Comparison of ENCODE assay signal across 11 mouse cellular contexts in the genomic region with DNA sequence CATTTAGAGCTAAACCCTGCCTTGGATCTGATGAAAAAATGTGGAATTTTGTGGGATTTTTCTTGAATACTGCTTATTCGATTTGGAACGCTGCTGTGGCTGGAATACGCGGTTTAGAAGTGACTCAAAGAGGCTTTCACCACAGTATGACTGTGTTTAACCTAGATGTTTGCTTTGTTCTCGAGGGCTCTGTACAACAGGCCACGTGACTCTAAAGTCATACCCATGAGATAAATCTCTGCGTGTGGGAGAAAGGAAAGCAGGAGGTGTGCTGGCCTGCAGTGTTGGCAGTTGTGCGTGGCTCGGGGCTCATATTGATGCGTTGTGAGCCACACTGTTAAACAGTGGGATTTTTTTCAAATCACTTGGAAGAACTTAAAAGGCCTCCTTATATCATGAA. TPM values are rescaled to one million over a fixed set of nuclear protein-coding genes. Genes with fewer than 3 reads are reported as not detected.
A peak's percentile ranks its signal among the peaks of the same experiment; 100 is the strongest.
DNase-seq lines count a peak whose midpoint lies in the region; ATAC-seq lines count a peak whose summit lies in the region.
"Had no signal": no experiment of that assay in that cellular context is flagged by ENCODE, and none has a peak within 500 bp of the region (broad histone marks: within the 10 kb centered on the region; RNA-seq: fewer than 3 reads in every experiment).

No protein-coding gene starts in this region.

- H3K4me3 ChIP-seq in liver, embryonic 12.5 days, result no peak overlapping the region
- H3K4me3 ChIP-seq in liver, embryonic 15.5 days (replicated peaks), result no peak overlapping the region
- no peak overlapping the region for H3K4me3 ChIP-seq in stomach, embryonic 16.5 days (replicated peaks; ENCODE audit: low read length)

- DNase-seq in adrenal gland, adult 2 months, result peak; percentile 67
- no peak for DNase-seq in adrenal gland, postnatal 4 days (ENCODE audit: low spot score in 2 of 2)
- DNase-seq in liver, result no peak
- no peak for DNase-seq in left cerebral cortex, adult 8-10 months (ENCODE audit: low spot score in 2 of 2)
- no peak for DNase-seq in gastrocnemius, postnatal 25 days

- peak; percentile 32; the same call in 1 of the 2 replicates for ATAC-seq in liver, embryonic 12.5 days
- ATAC-seq in liver, embryonic 15.5 days (ENCODE audit: insufficient read depth), result peak; percentile 70; the same call in 1 of the 2 replicates
- peak; percentile 88 for ATAC-seq in stomach, embryonic 16.5 days (ENCODE audit: insufficient read depth, low FRiP score)
- ATAC-seq: activated CD4-positive, CD25-positive, alpha-beta regulatory T cell, adult 4 months; forebrain, embryonic 16.5 days; hindbrain, postnatal 0 days had no signal

- no peaks in the 10 kb centered on the region for H3K27me3 ChIP-seq in liver, embryonic 12.5 days (replicated peaks)
- H3K27me3 ChIP-seq in liver, embryonic 15.5 days, result no peaks in the 10 kb centered on the region
- no peaks in the 10 kb centered on the region for H3K27me3 ChIP-seq in stomach, embryonic 16.5 days (ENCODE audit: control insufficient read depth, insufficient read depth, low read length)

- no peak overlapping the region for H3K9ac ChIP-seq in liver, embryonic 12.5 days
- no peak overlapping the region for H3K9ac ChIP-seq in liver, embryonic 15.5 days
- H3K9ac ChIP-seq in stomach, embryonic 16.5 days (ENCODE audit: low read length), result no peak overlapping the region

- 71% methylated on average over 10 of the region's 10 CpGs for WGBS in liver, embryonic 12.5 days (ENCODE audit: insufficient replicate concordance)
- WGBS in liver, embryonic 15.5 days (ENCODE audit: insufficient replicate concordance), result 62% methylated on average over 10 of the region's 10 CpGs
- WGBS in stomach, embryonic 16.5 days, result 45% methylated on average over 10 of the region's 10 CpGs

- H3K4me1 ChIP-seq in liver, embryonic 12.5 days, result 0 out of 2 replicates have a peak, but pooled peaks cover 2% of the 10 kb centered on the region
- H3K4me1 ChIP-seq in liver, embryonic 15.5 days (replicated peaks), result 0 out of 2 replicates have a peak, but pooled peaks cover 7% of the 10 kb centered on the region
- peaks cover 12% of the 10 kb centered on the region for H3K4me1 ChIP-seq in stomach, embryonic 16.5 days (ENCODE audit: control insufficient read depth, insufficient read depth, low read length)

- no peak overlapping the region for H3K27ac ChIP-seq in liver, embryonic 12.5 days
- peak overlapping the region; percentile 45; the same call in 1 of the 2 replicates for H3K27ac ChIP-seq in liver, embryonic 15.5 days (replicated peaks)
- peak overlapping the region; percentile 75 for H3K27ac ChIP-seq in stomach, embryonic 16.5 days (ENCODE audit: low read length)
- H3K27ac ChIP-seq: hindbrain, postnatal 0 days had no signal

- no peak overlapping the region for H3K4me2 ChIP-seq in liver, embryonic 12.5 days
- H3K4me2 ChIP-seq in liver, embryonic 15.5 days, result peak overlapping the region; percentile 18
- H3K4me2 ChIP-seq in stomach, embryonic 16.5 days (ENCODE audit: low read depth, low read length), result peak overlapping the region; percentile 25; the same call in 1 of the 2 replicates

- no peaks in the 10 kb centered on the region for H3K36me3 ChIP-seq in liver, embryonic 12.5 days
- H3K36me3 ChIP-seq in liver, embryonic 15.5 days (replicated peaks), result no peaks in the 10 kb centered on the region
- no peaks in the 10 kb centered on the region for H3K36me3 ChIP-seq in stomach, embryonic 16.5 days (ENCODE audit: control insufficient read depth, insufficient read depth, low read length)

- no peaks in the 10 kb centered on the region for H3K9me3 ChIP-seq in liver, embryonic 12.5 days (replicated peaks)
- no peaks in the 10 kb centered on the region for H3K9me3 ChIP-seq in liver, embryonic 15.5 days (replicated peaks)
- no peaks in the 10 kb centered on the region for H3K9me3 ChIP-seq in stomach, embryonic 16.5 days (replicated peaks; ENCODE audit: control insufficient read depth, low read length)

RNA-seq across cellular contexts. Expression of gene Tnfrsf19, which starts 52.8 kb away (rescaled TPM):
- 10 to 100 TPM; 47.1 to 49.7 TPM for total RNA-seq in adrenal gland, adult 2 months (2021)
- 97.1 and 167 TPM in 2 replicates for polyA plus RNA-seq in adrenal gland, adult 2 months (2012; rRNA removed)
- 10 to 100 TPM; 39.0 to 45.7 TPM for total RNA-seq in adrenal gland, postnatal 4 days (2021)
- 6.2 and 6.7 TPM in 2 replicates for polyA plus RNA-seq in liver, embryonic 12.5 days (2016; fragmentation: Nextera tagmentation; extraction: Ambion mirVana)
- 4.4 and 4.7 TPM in 2 replicates for polyA plus RNA-seq in liver, embryonic 15.5 days (2015; fragmentation: Nextera tagmentation; extraction: Ambion mirVana)
- polyA plus RNA-seq in stomach, embryonic 16.5 days (2015; fragmentation: Nextera tagmentation; extraction: Ambion mirVana), result 37.2 and 38.0 TPM in 2 replicates
- total RNA-seq in left cerebral cortex, adult 8-10 months (2022), result 10 to 100 TPM; 44.5 to 52.1 (median 47.5) TPM
- total RNA-seq in gastrocnemius, postnatal 25 days (2021), result 1 to 10 TPM; 6.1 to 8.5 TPM
- polyA plus RNA-seq: activated CD4-positive, CD25-positive, alpha-beta regulatory T cell, adult 4 months had no signal

Comparison
In these comparisons a context has a peak if more than half of its experiments do, and no peak if none do; other contexts are left out.
1. ATAC-seq: peak in every context shown above with its lines; median percentile 88 in stomach, embryonic 16.5 days; 70 in liver, embryonic 15.5 days; 32 in liver, embryonic 12.5 days.
2. RNA of gene Tnfrsf19, which starts 52.8 kb away (total RNA-seq): 44.5 to 52.1 TPM in left cerebral cortex, adult 8-10 months, 47.1 to 49.7 TPM in adrenal gland, adult 2 months and 39.0 to 45.7 TPM in adrenal gland, postnatal 4 days; 6.1 to 8.5 TPM in gastrocnemius, postnatal 25 days; every median in the first group is over 4 times any median in the second.